In the genomic region with DNA sequence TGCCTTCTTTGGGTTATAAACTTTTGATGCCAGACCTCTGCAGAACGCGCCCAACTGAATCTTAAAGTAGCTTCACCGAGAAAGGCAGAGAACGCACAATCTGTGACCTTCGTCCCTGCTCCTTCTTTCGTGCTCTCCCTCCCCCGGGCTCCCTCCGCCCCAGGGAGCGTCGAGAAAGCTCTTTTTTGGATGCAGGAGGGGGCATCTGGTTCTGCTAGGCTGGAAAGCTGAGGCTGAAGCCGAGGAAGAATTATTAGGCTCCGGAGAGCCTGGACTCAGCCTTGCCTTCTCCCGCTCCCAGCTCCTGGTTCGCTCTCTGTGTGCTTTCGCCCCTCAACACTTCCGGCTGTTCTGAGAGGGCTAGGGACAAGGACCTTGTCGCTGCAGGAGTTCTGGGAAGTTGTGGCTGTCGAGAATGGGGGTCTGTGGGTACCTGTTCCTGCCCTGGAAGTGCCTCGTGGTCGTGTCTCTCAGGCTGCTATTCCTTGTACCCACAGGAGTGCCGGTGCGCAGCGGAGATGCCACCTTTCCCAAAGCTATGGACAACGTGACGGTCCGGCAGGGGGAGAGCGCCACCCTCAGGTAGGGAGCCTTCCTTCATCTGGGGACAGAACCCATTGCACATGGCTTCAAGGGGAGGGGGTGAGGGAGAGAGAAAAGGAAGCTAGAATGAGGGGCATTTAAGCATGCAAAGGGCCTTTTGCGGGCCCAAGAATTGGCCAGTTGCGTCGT, we compare ENCODE assay signal across 9 mouse cellular contexts.
DNase-seq lines count a peak whose midpoint lies in the region; ATAC-seq lines count a peak whose summit lies in the region.
"Had no signal": no experiment of that assay in that cellular context is flagged by ENCODE, and none has a peak within 500 bp of the region (broad histone marks: within the 10 kb centered on the region; RNA-seq: fewer than 3 reads in every experiment).

No protein-coding gene starts in this region.

- peak; percentile 35 for DNase-seq in kidney, postnatal 10 days
- DNase-seq in kidney, adult 9 months = no peak
- DNase-seq in cerebellum, postnatal 36 days = peak; percentile 91 to 92
- DNase-seq in frontal cortex, postnatal 36 days (ENCODE audit: low spot score in 2 of 2) = peak; percentile 84 to 85
- DNase-seq in layer of hippocampus, adult 8-10 months (ENCODE audit: low spot score in 2 of 2) = peak; percentile 56 to 76
- peak; percentile 2 for DNase-seq in lung, postnatal 36 days

- peaks cover 26% of the 10 kb centered on the region for H3K27me3 ChIP-seq in stomach, embryonic 15.5 days (replicated peaks)

- H3K9ac ChIP-seq in stomach, embryonic 15.5 days = no peak overlapping the region
- H3K9ac ChIP-seq: liver, embryonic 14.5 days had no signal

- WGBS in stomach, embryonic 15.5 days = 4% methylated on average over 30 of the region's 30 CpGs

- H3K4me1 ChIP-seq in stomach, embryonic 15.5 days = peaks cover 4% of the 10 kb centered on the region; the same call in 1 of the 2 replicates

- H3K9me3 ChIP-seq in stomach, embryonic 15.5 days = no peaks in the 10 kb centered on the region

- H3K4me3 ChIP-seq in stomach, embryonic 15.5 days (replicated peaks) = peak overlapping the region; percentile 50

- no peak; the same call in 1 of the 2 replicates for ATAC-seq in stomach, embryonic 15.5 days (ENCODE audit: insufficient read depth, low FRiP score, low read depth)
- no peak for ATAC-seq in CD4-positive, CD25-positive, alpha-beta regulatory T cell, adult 4 months

- H3K4me2 ChIP-seq in stomach, embryonic 15.5 days = peak overlapping the region; percentile 91

- no peak overlapping the region for H3K27ac ChIP-seq in stomach, embryonic 15.5 days
- H3K27ac ChIP-seq: liver, embryonic 14.5 days had no signal

- no peaks in the 10 kb centered on the region for H3K36me3 ChIP-seq in stomach, embryonic 15.5 days
